Mouse (Mus musculus): ENCODE measurements around the gene Sec22a.
A peak's percentile ranks its signal among the peaks of the same experiment; 100 is the strongest.

Gene Sec22a

DNA sequence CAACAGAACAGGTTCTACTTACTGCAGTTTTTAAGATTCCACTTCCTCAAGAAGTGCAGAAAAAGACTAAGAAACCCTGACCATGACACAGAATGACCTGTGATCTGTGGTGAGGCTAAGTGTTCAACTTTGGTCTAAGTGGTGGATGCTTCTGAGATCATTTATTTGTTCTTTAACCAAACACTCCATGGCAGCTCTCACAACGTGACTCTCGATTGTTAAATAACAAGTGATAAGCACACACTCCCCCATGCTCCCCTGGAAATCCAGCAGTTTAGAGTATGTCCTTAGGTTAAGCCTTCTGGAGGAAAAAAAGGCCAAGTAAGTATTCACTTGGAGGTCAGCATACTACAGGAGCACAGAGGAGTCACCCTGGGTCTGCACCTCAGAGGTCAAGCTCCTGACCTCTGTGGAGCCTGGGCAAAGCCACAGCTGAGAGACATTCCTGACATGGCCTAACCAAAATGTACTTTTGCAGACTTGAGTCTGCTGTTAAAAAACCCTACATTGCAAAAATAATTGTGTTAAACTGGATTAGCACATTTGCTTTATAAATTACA is 53.1 kb downstream of the Sec22a start:
- DNase-seq (ENCODE audit: low spot score): no peak

DNA sequence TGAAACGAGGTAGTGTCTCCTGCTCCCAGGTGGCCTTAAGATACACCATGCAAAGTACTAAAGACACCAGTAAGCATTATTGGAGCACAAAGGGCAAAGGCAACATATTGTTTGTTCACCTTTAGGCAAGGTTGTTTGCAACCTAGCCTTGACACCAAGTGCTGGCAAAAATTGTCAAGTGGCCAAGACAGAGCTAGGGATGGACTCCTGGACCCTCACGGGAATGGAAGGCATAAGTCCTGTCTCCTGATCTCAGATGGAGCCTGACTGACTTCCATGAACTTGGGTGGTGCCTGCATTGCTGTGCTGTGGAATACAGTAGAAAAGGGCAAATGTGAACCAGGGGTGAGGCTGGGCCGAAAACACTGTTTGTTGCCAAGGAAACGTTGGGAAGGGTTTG is 54.1 kb downstream of the Sec22a start:
- no peak for DNase-seq (ENCODE audit: low spot score)

DNA sequence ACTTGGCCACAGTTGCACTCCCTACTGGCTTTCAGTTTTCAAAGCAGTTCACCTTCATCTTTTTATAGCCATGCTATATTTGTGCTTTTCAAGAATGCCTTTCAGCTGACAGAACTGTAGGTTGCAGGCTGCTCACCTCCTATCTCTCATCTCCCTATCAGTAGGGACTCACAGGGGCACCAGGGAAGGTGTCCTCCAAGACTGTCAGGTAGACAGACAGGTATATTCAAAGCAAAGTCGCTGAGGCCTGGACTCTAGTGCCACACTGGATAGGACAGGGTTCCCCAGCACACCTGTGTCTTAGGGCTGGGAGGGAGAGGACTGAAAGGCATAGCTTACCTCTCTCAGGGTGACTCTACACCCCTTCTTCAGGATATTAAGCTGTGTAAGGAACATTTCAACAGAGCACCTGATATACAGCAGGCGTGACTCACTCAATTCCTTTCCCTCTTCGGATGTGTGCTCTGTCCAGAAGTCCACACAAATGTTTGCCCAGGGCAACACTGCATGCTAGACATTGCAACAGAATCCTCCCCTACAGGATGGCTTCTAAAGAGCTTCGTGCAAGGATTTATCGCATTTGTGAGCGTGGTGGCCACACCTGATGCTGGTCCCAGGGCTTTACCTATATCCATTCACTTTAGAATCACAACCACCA is 55.1 kb downstream of the Sec22a start:
- no peak for DNase-seq (ENCODE audit: low spot score)

DNA sequence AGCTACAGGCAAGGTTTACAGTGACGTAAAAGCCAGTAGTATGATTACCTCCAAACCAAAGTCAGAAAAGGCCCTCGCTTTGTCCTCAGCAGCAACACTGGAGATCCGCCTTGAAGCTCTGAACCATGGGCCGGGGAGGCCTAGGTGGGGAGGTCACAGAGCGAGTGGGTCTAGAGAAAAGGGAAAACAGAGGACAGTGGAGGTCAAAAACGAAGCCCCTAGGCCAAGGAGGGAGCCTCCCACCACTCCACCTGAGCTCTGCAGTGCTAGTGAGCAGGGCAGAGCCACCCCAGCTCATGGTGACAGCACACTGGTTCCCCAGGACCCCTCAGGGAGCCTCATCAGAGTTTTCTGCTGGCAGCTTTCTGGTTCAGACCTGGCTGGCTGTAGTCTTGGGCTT is 55.7 kb downstream of the Sec22a start:
- no peak for DNase-seq (ENCODE audit: low spot score)

DNA sequence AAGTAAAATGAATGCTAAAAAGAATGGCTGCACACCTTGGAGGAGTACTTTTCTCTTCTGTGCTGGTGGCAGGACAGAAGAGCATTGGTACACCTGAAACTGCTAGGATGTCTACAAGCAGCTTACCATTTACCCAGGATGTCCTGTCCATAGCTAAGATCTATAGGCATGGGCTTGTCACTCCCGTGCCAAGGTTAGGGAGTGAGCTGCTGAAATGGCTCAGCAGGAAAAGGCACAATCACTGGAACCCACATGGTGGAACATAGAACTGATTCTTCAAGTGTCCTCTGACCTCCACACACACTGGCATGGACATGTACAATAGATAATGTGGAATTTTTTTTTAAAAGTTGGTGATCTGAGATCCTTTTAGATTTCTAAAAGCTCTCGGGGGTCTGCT is 56.4 kb downstream of the Sec22a start:
- no peak for DNase-seq (ENCODE audit: low spot score)

DNA sequence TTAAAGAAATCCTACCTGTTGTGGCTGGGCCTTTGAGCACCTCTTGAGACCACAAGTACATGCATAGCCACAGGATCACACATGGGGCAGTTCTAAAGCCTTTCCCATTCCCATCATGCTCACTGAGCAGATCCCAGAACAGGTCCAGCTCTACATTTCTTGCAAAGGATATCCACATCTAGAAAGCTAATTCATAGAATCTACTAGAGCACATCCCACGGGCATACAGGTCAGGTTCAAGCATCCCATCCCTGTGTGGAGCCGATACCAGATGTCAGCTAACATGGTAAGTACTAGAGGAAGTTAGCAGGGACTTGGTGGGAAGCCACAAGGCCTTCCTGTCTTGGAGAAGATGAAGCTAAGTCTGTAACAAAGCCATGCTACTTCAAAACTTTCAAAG is 57.1 kb downstream of the Sec22a start:
- DNase-seq (ENCODE audit: low spot score): no peak

DNA sequence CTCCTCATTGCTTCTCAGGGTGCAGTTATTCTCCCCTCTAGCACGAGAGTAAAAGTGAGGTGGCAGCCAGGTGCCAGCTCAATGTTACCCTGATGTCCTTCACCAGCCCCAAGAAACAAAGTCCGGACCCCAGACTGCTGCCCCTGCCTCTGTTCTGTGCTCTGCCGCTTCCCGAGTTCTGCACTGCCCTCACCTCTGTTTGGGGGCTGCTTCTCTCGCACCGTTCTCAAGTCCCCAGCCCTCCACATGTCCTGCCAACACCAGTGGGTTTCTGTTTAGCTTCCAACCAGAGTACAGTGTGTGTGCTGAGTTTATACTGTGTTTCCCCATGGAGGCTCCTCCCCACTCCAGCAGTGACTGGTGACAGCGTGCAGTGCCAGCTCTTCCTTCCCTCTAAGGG is 58.5 kb downstream of the Sec22a start:
- no peak for DNase-seq (ENCODE audit: low spot score)

DNA sequence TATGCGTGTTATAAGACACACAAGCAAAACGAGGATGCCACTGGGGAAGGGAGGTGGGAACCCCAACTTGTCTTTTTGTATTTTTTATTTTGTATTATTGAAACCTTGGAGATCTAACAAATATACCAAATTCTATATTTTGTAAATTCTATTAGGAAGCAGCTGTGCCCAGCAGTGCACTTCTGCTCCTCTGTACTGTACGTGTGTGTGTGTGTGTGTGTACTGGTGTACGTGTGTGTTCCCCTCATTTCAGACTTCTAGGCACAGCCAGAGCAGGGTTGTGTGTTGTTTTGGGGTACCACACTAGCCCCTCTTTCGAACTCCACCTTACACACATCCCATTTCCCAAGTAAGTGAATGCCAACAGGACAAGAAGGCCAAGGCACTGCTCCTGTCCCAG is 59.3 kb downstream of the Sec22a start:
- DNase-seq (ENCODE audit: low spot score): no peak

DNA sequence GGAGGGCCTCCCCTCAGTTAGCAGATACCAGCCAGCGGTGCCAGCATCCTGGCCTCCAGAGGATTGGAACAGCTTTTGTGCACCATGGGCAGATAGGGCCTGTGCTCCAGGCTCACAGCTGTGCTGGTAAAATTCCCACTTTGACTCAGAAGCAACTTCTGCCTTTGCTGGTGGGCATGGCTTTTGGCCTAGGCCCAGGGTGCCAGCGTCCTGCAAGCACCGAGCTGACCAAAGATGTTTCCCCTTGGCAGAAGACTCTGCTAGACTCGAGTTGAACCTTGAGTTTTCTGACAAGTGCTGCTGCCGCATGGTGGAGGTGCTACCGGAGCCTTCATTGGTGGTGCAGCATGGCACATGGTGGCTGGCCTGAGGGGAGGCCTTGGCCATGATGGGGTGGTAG is 60.0 kb downstream of the Sec22a start:
- DNase-seq (ENCODE audit: low spot score): no peak

DNA sequence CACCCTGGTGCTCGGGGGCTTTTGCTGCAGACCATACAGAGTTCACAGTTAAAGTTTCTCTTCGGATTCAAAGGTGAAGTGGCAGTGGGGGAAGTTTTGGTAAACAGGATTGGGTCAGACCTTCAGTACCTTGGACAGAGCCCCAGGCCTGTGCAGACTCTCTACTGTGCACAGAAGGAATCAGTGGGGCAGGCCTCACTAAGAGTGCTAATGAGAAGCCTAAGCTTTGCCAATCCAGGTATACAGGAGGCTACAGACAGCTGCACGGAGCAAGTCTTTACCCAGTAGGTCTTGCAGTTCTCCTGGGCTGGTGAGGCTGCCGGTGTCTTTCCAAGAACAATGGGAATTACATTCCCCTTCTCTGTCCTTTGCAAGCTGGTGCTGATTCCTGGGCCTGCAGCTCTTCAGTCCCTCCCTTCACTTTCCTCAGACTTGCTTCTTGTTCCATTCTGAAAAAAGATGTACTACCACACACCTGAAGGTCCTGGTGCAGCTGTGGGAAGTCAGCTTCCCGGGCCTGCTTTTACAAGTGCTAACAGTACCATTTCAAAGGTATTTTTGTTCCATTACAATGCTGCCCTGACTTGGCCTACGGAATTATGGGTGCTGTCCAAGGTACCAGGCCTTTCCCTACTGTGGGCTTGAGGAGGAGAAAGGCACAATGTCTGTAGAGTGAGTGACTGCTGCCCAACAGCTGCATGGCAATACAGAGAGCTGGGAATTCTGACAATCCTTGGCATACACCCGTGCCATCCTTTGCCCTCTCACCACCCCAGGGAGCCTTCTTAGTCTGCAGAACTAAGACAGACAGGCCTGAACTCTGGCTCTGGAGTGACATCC is 61.1 kb downstream of the Sec22a start:
- no peak for DNase-seq (ENCODE audit: low spot score)

DNA sequence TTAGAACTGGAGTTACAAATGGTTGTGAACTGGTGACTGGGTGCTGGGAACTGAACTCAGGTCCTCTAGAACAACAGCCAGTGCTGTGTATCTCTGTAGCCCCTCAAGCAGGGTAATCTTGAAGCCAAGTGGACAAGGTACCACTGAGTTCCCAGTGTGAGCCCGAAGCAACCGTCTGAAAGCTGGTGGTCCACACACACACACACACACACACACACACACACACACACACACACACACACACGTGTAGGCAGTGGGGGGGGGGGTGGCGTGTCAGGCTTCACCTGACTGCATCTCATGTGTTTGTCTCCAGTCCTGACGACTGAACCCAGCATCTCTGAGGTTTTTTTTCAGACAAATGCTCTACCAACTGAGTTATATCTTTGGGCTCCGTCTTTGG is 63.6 kb downstream of the Sec22a start:
- DNase-seq (ENCODE audit: low spot score): no peak

DNA sequence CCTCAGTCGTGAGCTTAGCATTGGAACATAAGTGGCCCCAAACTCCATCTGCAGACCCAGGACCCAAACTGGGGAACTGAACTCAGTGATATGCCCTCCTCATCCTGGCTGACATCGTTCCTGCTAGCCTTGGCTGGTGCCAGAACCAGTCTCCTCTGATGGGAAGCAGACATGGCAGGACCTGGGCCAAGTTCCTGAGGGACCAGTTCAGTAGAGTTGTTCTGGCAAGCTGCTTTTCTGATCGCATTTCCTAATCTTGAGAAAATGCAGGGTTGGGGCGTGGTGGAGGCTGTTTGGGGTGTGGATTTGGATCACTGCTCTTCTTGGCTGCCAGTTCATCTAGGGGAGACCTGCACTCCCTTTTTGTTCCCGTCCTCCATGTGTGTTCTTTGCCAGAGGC is 65.9 kb downstream of the Sec22a start:
- no peak for DNase-seq (ENCODE audit: low spot score)

DNA sequence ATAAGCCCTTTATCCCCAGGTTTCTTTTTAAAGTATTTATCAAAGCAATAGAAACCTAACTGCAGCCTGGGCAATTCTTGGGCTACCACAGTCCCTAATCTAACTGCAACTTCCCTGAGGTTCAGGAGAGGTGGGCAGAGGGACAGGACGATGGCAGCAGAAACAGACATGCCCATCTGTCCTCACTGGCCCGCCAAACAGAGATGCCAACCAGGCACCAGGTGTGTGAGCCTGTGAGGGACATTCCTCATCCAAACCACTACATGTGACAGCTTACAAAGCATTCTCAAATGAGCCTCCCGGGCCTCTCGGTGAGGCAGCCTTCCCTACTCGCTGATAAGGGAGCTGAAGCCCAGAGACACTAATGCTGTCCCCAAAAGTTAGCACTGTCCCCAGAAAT is 76.5 kb downstream of the Sec22a start:
- DNase-seq (ENCODE audit: low spot score): no peak

DNA sequence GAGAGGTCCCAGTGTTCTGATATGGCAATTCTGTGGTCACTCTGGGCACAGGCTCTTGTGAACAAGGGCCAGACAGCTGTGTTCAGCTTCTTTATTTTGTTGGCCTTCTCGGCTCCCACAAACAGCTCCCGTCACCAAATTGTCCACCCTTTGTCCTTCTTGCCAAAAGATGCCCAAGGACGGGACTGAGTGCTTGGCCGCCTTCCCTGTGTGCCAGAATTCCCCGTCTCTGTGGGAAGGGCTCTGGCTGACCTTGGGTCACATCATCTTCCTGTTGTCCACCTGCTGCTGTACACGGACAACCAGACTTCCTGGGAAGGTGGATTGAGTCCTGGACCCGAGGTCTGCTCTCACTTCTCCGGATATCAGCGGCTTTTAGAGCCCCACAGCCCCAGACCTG is 77.9 kb downstream of the Sec22a start:
- no peak for DNase-seq (ENCODE audit: low spot score)

DNA sequence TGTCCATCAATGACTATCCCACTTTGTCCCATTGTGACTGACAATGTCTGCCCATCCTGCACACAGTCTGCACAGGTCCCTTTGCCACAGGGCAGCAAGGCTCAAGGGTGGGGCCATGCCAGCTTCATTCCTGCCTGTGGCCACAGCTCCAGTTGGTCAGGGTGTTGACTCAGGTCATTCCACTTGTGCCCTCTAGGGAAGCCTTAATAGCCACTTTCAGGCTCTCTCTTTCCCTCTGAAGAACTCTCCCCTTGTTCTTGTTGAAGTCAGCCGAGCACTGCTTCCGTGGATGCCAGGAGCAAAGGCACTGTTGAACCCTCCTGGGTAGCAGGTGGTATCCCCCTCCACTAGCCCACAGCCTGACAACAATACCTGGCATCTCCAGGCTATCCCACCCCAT is 81.3 kb downstream of the Sec22a start:
- DNase-seq (ENCODE audit: low spot score): no peak

DNA sequence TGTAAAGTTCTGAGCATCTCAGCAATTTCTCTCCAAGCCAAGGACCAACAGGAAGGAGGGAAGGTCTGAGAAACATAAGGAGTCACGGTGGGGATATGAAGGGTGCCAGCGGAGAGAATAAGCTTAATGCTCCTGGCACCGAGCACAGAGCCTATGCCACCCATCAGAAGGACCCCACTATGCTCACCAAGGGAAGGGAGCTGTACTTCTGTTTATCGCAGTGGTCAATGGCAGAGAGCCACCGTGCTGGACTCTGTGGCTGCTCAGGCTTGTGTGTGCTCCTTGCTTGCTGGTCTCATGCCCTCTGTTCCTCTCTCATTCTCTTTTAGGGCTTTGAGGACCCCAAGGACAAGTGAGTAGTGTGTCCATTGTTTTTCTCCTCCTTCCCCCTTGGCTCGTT is 85.6 kb downstream of the Sec22a start:
- DNase-seq (ENCODE audit: low spot score): no peak

DNA sequence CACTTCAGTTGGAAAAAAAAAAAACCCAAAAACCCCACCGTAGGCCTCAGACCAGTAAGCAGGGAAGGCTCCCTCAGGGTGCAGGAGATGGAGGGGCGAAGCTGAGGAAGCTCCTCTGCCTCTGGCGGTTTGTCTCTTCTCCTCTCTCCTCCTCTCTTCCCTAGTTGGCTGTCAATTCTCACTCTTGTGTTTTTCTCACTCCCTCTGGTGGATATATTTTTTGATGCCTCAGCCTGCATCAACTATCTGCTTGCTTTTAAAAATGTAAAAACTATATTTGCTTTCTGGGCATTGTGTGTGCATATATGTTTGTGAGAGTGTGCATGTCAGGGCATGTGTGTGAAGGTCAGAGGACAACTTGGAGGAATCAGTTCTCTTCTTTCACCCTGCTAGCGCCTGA is 91.3 kb downstream of the Sec22a start:
- no peak for DNase-seq (ENCODE audit: low spot score)

DNA sequence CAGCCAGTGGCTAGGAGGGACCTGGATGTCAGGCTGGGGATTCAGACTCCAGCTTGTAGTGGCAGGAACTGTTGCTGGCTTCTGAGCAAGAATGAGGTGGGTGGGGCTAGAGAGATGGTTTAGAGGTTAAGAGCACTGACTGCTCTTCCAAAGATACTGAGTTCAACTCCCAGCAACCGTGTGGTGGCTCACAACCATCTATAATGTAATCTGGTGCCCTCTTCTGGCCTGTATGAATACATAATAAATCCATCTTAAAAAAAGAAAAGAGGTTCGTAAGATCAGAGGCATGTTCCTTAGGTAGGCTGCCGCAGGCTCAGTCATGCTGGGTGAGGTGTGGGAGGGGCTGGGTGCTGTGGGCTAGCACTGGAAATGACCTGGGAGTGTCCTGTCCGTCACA is 92.1 kb downstream of the Sec22a start:
- DNase-seq (ENCODE audit: low spot score): no peak

DNA sequence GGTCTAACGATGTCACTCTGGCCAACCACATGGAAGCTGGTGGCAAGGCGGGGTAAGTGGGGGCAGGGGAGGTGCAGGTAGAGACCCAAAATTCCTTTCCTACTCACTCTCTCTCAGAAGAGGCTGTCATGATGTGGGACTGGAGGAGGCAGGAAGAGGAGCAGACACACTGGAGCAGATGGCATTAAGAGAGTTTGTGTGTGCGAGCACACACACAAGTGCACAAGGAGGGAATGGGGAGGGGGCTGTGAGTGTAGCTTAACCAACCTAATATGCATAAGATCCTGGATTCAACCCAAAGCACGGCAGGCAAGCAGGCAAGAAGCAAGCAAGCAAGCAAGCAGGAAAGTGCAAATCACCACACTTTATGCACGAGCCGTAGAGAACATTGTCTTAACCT is 92.8 kb downstream of the Sec22a start:
- DNase-seq (ENCODE audit: low spot score): no peak

DNA sequence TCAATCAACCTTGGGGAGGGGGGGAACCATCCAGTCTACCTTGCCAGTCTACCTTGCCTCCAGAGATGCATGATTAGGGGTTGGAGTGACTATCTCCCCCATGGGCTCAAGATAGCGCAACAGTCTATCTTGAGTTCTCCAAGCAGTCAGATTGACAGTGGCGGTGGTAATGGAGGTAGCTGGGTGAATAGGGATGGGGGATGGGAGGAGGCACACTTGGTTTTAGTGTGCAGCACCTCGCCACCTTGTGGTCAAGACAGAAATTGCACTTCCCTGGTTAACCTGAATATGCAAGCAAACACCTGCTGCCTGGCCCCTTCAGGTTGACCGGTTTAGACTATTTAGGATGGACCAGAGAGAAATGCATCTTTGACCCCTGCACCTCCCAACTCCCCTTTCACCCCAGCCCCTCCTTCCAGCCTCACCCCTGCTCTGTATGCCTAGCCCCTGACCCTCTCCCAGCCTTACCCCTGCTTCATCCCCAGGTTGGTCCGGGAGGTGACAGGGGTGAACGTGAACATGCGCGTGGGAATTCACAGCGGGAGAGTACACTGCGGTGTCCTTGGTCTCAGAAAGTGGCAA is 93.3 kb downstream of the Sec22a start:
- DNase-seq (ENCODE audit: low spot score): peak; percentile 38

All from T-cell, adult 2 months (primary cell).